Mouse (Mus musculus): Measurements from ENCODE around the gene Tom1l2. TPM values are rescaled to one million over a fixed set of nuclear protein-coding genes. Genes with fewer than 3 reads are reported as not detected.

Tom1l2 gene
- polyA plus RNA-seq, 1 experiment from 2014 or later, result 40.0 TPM

DNA sequence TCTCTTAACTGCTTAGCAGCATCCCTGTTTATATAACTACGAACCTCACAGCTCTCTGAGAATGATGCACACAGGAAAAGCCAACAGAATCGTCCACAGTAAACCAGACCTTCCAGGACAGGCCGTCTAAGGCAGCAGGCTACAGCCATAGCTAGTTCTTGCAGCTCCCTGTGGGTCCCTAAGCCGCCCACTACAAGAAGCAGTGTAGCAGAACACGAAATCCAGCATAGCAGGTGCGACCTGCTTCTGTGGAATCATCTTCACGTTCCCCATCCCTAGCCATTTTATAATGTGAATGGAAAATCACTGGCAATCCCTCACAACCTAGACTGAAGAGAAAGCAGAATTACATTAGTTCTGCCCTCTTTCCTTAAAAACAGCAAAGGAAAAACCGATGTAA is 35.8 kb downstream of the Tom1l2 start:
- H3K4me2 ChIP-seq (ENCODE audit: low read depth, low read length), result no peak overlapping the region

DNA sequence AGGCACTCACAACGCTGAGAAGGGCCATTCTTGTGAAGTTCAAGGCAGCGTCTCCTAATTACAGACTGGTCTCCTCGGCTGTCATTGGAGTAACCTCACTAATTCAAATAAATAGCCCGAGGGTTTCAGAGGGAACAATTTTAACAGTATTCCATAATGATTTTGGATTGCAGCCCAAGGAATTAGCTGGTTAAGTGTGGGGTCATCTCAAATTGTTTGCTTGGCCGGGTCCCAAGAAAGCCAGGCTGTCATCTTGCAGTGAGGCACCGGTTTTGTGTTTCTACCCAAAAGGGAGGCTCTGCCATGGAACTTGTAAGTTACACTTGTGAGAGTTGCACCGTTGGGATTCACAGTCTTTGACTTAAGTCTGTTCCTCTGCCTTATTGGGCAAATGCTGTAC is 36.5 kb downstream of the Tom1l2 start:
- peaks cover 37% of the 10 kb centered on the region for H3K4me1 ChIP-seq (ENCODE audit: control insufficient read depth, insufficient read depth, low read length)
- no peak for ATAC-seq (replicated peaks; ENCODE audit: extremely low read depth, insufficient read depth, low FRiP score)
- 66% methylated on average over 7 of the region's 7 CpGs for WGBS
- no peaks in the 10 kb centered on the region for H3K36me3 ChIP-seq (ENCODE audit: control insufficient read depth, insufficient read depth)
- no peaks in the 10 kb centered on the region for H3K27me3 ChIP-seq (ENCODE audit: control insufficient read depth, insufficient read depth, low read length)
- H3K4me2 ChIP-seq (ENCODE audit: low read depth, low read length), result no peak overlapping the region
- no peak overlapping the region for H3K4me3 ChIP-seq (ENCODE audit: low read length)
- no peaks in the 10 kb centered on the region for H3K9me3 ChIP-seq (replicated peaks; ENCODE audit: control insufficient read depth, low read length)
- no peak overlapping the region for H3K9ac ChIP-seq (ENCODE audit: low read length)
- no peak overlapping the region for H3K27ac ChIP-seq (ENCODE audit: low read length)

More for the DNA sequence above, 35.8 kb downstream of the Tom1l2 start:
- no peak for ATAC-seq (replicated peaks; ENCODE audit: extremely low read depth, insufficient read depth, low FRiP score)
- Histone ChIP-seq H3K27ac (ENCODE audit: low read length) (no peak overlapping the region), H3K36me3 (ENCODE audit: control insufficient read depth, insufficient read depth) (no peaks in the 10 kb centered on the region), H3K4me1 (ENCODE audit: control insufficient read depth, insufficient read depth, low read length) (peaks cover 36% of the 10 kb centered on the region), H3K4me3 (ENCODE audit: low read length) (no peak overlapping the region), H3K9me3 (replicated peaks; ENCODE audit: control insufficient read depth, low read length) (no peaks in the 10 kb centered on the region), H3K27me3 (ENCODE audit: control insufficient read depth, insufficient read depth, low read length) (no peaks in the 10 kb centered on the region), H3K9ac (ENCODE audit: low read length) (no peak overlapping the region)
- 86% methylated on average over 8 of the region's 8 CpGs for WGBS

DNA sequence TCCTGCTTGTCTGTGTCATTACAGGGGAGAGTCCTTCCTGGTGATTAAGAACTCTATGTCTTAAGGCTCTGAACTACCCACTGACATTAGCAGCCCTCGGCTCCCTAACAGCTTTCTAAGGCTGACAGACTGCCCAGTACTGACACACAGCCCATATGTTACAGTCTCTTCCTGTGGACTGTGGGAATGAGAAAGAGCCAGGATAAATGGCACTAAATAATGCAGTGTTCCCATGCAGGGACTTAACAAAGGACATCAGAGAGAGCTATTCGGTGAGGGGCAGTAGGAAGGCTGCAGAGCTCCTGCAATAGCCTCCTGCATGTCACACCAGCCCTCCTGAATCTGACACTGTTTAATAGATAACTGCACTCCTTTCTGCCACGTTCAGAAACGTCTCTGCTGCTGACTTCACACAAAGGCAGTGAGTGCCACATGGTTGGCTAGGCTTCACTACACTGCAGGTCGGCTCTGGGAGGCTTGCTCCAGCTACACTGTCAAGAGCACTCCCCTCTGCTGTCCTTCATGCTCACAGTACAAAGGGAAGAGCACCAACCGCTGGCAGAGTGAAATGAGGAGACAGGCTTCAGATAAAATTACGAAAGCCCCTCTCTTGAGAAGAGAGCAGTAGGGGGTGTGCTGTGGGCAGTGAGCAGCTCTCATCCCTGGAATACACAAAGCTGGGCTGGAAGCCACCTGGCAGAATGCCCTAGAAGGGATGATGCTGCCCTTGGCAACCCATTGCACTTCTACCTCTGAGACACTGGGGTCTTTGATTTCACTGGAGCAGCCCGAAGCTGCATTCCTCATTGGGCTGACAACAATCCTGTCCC is 41.5 kb downstream of the Tom1l2 start:
- Histone ChIP-seq H3K27me3 (ENCODE audit: control insufficient read depth, insufficient read depth, low read length) (no peaks in the 10 kb centered on the region), H3K36me3 (ENCODE audit: control insufficient read depth, insufficient read depth) (no peaks in the 10 kb centered on the region), H3K4me2 (ENCODE audit: low read depth, low read length) (peak overlapping the region; percentile 49), H3K27ac (ENCODE audit: low read length) (peak overlapping the region; percentile 72), H3K9ac (ENCODE audit: low read length) (peak overlapping the region; percentile 15; the same call in 1 of the 2 replicates), H3K4me1 (ENCODE audit: control insufficient read depth, insufficient read depth, low read length) (peaks cover 32% of the 10 kb centered on the region), H3K4me3 (ENCODE audit: low read length) (no peak overlapping the region), H3K9me3 (replicated peaks; ENCODE audit: control insufficient read depth, low read length) (0 out of 2 replicates have a peak, but pooled peaks cover 2% of the 10 kb centered on the region)
- ATAC-seq (replicated peaks; ENCODE audit: extremely low read depth, insufficient read depth, low FRiP score), result peak; percentile 86
- WGBS, result 11% methylated on average over 8 of the region's 8 CpGs

DNA sequence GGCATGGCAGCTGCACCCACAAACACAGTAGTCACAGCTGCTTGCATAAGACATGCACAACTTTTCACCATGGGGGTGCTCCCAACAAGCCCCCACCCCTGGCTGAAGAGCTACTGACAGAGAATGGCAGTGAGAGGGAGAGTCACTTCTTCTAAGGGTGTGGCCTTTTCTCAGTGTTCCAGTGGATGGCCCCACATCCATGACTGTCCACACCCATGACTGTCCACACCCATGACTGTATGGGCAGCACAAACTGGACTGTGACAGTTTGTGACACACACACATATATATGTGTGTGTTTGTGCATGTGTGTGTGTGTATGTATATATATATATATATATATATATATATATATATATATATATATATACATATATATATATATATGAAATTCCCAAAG is 42.8 kb downstream of the Tom1l2 start:
- no peaks in the 10 kb centered on the region for H3K36me3 ChIP-seq (ENCODE audit: control insufficient read depth, insufficient read depth)
- 0 out of 2 replicates have a peak, but pooled peaks cover 2% of the 10 kb centered on the region for H3K9me3 ChIP-seq (replicated peaks; ENCODE audit: control insufficient read depth, low read length)
- no peaks in the 10 kb centered on the region for H3K27me3 ChIP-seq (ENCODE audit: control insufficient read depth, insufficient read depth, low read length)
- no peak overlapping the region for H3K4me2 ChIP-seq (ENCODE audit: low read depth, low read length)
- H3K4me1 ChIP-seq (ENCODE audit: control insufficient read depth, insufficient read depth, low read length), result peaks cover 29% of the 10 kb centered on the region
- H3K27ac ChIP-seq (ENCODE audit: low read length), result no peak overlapping the region
- ATAC-seq (replicated peaks; ENCODE audit: extremely low read depth, insufficient read depth, low FRiP score), result no peak
- no peak overlapping the region for H3K4me3 ChIP-seq (ENCODE audit: low read length)
- no peak overlapping the region for H3K9ac ChIP-seq (ENCODE audit: low read length)

DNA sequence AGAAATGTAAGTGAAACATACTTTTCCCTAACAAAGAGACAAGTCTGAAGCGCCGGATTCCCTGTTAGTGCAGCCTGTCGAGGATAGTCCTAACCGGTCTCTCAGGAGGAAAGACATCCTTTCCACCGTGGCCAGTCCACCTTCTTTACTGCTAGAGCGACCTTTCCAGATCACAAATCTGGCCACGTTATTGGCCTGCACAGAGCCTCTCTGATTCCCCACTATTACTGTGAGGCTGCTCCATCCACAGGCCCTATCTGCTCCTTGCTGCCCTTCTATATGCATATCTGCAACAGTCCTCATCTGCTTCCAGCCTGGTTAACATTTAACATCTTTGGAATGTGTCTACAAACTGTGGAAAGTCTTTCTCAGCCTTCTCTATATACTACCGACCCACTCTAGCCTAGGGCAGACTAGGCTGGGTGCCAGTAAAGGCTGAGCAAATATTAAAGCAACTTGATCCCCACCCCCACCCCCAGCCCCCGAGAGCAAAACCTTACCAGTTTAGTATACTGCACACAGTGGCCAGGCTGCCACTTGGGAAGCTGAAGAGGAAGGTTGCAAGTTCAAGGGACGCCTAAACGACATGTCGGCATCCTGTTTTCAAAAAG is 44.1 kb downstream of the Tom1l2 start:
- WGBS, result 51% methylated on average over 12 of the region's 12 CpGs
- Histone ChIP-seq H3K36me3 (ENCODE audit: control insufficient read depth, insufficient read depth) (no peaks in the 10 kb centered on the region), H3K4me1 (ENCODE audit: control insufficient read depth, insufficient read depth, low read length) (peaks cover 29% of the 10 kb centered on the region), H3K4me2 (ENCODE audit: low read depth, low read length) (no peak overlapping the region), H3K9ac (ENCODE audit: low read length) (no peak overlapping the region), H3K4me3 (ENCODE audit: low read length) (no peak overlapping the region), H3K27ac (ENCODE audit: low read length) (peak overlapping the region; percentile 64), H3K9me3 (replicated peaks; ENCODE audit: control insufficient read depth, low read length) (0 out of 2 replicates have a peak, but pooled peaks cover 2% of the 10 kb centered on the region), H3K27me3 (ENCODE audit: control insufficient read depth, insufficient read depth, low read length) (no peaks in the 10 kb centered on the region)
- ATAC-seq (replicated peaks; ENCODE audit: extremely low read depth, insufficient read depth, low FRiP score), result no peak

DNA sequence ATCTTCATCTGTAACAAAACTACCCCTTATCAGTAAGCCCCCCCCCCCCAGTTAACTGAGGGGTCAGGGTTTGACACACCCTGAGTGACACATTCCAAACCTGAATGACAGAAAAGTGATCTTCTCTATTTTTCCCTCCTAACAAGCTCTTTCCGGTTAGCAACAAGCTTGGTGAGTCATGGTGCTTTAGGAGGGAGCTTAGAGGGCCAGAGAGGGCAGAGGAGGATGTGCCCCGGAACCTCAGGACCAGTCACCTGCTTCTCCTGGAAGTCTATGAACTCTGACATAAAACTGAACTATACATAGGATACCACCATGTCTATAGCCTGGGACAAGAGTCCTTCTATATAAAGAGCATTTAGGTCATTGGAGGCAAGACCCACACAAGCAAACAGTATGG is 44.6 kb downstream of the Tom1l2 start:
- peaks cover 32% of the 10 kb centered on the region for H3K4me1 ChIP-seq (ENCODE audit: control insufficient read depth, insufficient read depth, low read length)
- no peak overlapping the region for H3K4me3 ChIP-seq (ENCODE audit: low read length)
- 0 out of 2 replicates have a peak, but pooled peaks cover 2% of the 10 kb centered on the region for H3K9me3 ChIP-seq (replicated peaks; ENCODE audit: control insufficient read depth, low read length)
- H3K4me2 ChIP-seq (ENCODE audit: low read depth, low read length), result no peak overlapping the region
- H3K36me3 ChIP-seq (ENCODE audit: control insufficient read depth, insufficient read depth), result no peaks in the 10 kb centered on the region
- H3K27me3 ChIP-seq (ENCODE audit: control insufficient read depth, insufficient read depth, low read length), result no peaks in the 10 kb centered on the region
- no peak for ATAC-seq (replicated peaks; ENCODE audit: extremely low read depth, insufficient read depth, low FRiP score)
- 45% methylated on average over 2 of the region's 2 CpGs for WGBS
- no peak overlapping the region for H3K9ac ChIP-seq (ENCODE audit: low read length)
- peak overlapping the region; percentile 64 for H3K27ac ChIP-seq (ENCODE audit: low read length)

DNA sequence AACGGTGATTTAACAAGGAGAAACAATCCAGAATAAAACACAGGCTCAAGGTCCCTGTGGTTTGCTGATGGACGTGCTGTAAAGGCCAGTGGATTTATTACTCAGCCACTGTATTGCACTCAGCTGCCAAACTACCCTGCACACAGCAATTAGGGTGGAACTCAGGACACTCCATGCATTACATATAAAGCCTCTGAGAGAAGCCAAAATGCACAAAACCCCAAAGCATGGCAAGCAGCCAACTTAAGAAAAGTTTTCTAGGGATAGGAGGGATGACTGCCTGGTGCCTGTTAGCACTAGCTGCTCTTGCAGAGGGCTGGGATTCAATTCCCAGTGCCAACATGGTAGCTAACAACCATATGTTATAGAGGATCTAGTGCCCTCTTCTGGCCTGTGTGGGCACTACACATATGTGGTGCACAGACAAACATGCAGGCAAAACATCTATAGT is 45.3 kb downstream of the Tom1l2 start:
- no peaks in the 10 kb centered on the region for H3K27me3 ChIP-seq (ENCODE audit: control insufficient read depth, insufficient read depth, low read length)
- H3K9me3 ChIP-seq (replicated peaks; ENCODE audit: control insufficient read depth, low read length), result 0 out of 2 replicates have a peak, but pooled peaks cover 2% of the 10 kb centered on the region
- 82% methylated on average over 2 of the region's 2 CpGs for WGBS
- no peaks in the 10 kb centered on the region for H3K36me3 ChIP-seq (ENCODE audit: control insufficient read depth, insufficient read depth)
- no peak overlapping the region for H3K27ac ChIP-seq (ENCODE audit: low read length)
- H3K4me3 ChIP-seq (ENCODE audit: low read length), result no peak overlapping the region
- no peak overlapping the region for H3K4me2 ChIP-seq (ENCODE audit: low read depth, low read length)
- peaks cover 31% of the 10 kb centered on the region for H3K4me1 ChIP-seq (ENCODE audit: control insufficient read depth, insufficient read depth, low read length)
- no peak for ATAC-seq (replicated peaks; ENCODE audit: extremely low read depth, insufficient read depth, low FRiP score)
- no peak overlapping the region for H3K9ac ChIP-seq (ENCODE audit: low read length)

DNA sequence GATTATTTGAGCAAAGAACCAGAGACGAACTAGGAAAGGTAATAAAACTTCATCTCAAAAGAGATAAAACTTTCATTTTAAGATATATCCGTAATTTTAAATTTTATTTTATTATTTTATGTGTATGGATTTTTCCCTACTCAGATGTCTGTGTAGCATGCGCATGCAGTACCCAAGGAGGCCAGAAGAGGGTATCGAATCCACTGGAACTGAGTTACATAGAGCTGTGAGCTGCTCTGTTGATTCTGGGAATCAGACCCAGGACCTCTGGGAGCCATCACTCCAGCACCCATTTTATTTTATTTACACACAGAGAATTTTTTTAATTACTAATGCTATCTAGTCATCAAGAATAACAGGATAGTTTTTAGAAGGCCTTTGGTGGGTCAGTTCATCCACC is 45.9 kb downstream of the Tom1l2 start:
- Histone ChIP-seq H3K4me1 (ENCODE audit: control insufficient read depth, insufficient read depth, low read length) (peaks cover 33% of the 10 kb centered on the region), H3K9me3 (replicated peaks; ENCODE audit: control insufficient read depth, low read length) (0 out of 2 replicates have a peak, but pooled peaks cover 2% of the 10 kb centered on the region), H3K9ac (ENCODE audit: low read length) (no peak overlapping the region), H3K4me3 (ENCODE audit: low read length) (no peak overlapping the region), H3K27ac (ENCODE audit: low read length) (no peak overlapping the region), H3K36me3 (ENCODE audit: control insufficient read depth, insufficient read depth) (no peaks in the 10 kb centered on the region), H3K27me3 (ENCODE audit: control insufficient read depth, insufficient read depth, low read length) (no peaks in the 10 kb centered on the region), H3K4me2 (ENCODE audit: low read depth, low read length) (no peak overlapping the region)
- ATAC-seq (replicated peaks; ENCODE audit: extremely low read depth, insufficient read depth, low FRiP score), result no peak
- 78% methylated on average over 4 of the region's 4 CpGs for WGBS

DNA sequence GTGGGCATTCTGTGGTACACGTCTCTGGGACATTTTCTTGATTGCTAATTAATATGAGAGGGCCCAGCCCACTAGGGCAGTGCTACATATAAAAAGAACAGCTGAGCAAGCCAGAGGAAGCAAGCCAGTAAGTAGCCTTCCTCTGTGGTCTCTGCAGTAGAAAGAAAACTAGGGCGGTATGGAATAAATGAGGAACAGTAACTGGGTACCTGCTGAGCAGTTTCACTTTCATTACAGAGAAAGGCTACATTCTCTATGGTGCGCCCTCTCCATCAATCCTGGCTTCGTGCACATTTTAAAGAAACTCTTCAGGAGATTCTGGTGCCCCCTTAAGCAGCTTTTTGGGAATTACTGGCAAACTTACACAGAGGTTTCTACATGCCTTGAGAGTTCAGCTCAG is 47.1 kb downstream of the Tom1l2 start:
- H3K9ac ChIP-seq (ENCODE audit: low read length), result no peak overlapping the region
- no peak overlapping the region for H3K4me2 ChIP-seq (ENCODE audit: low read depth, low read length)
- WGBS, result 54% methylated on average over 4 of the region's 4 CpGs
- no peaks in the 10 kb centered on the region for H3K36me3 ChIP-seq (ENCODE audit: control insufficient read depth, insufficient read depth)
- H3K4me3 ChIP-seq (ENCODE audit: low read length), result no peak overlapping the region
- ATAC-seq (replicated peaks; ENCODE audit: extremely low read depth, insufficient read depth, low FRiP score), result no peak
- 0 out of 2 replicates have a peak, but pooled peaks cover 2% of the 10 kb centered on the region for H3K9me3 ChIP-seq (replicated peaks; ENCODE audit: control insufficient read depth, low read length)
- peaks cover 27% of the 10 kb centered on the region for H3K4me1 ChIP-seq (ENCODE audit: control insufficient read depth, insufficient read depth, low read length)
- H3K27ac ChIP-seq (ENCODE audit: low read length), result no peak overlapping the region
- no peaks in the 10 kb centered on the region for H3K27me3 ChIP-seq (ENCODE audit: control insufficient read depth, insufficient read depth, low read length)
